In genomic region chr2:18391861-18392260, GRCm38 (mm10) we compare ENCODE assay signal across 8 mouse cellular contexts. TPM values are rescaled to one million over a fixed set of nuclear protein-coding genes. Genes with fewer than 3 reads are reported as not detected.
DNase-seq lines count a peak whose midpoint lies in the region; ATAC-seq and TF ChIP-seq lines count a peak whose summit lies in the region.

No protein-coding gene starts in this region.

- no peak for TF ChIP-seq POLR2A in kidney, adult 2 months (IDR thresholded peaks at IDR 0.05; ENCODE audit: low read depth, low read length)
- no peak for TF ChIP-seq POLR2A in MEL (IDR thresholded peaks at IDR 0.05; ENCODE audit: control insufficient read depth in 1 of 2, insufficient read depth in 1 of 2, low read depth in 1 of 2, low read length in 2 of 2, poor library complexity in 1 of 2)
- no peak for TF ChIP-seq POLR2A in limb, embryonic 14.5 days (IDR thresholded peaks at IDR 0.05; ENCODE audit: borderline replicate concordance, extremely low read depth, insufficient read depth, insufficient read length)

- H3K4me1 ChIP-seq in kidney, adult 2 months (ENCODE audit: control insufficient read depth, insufficient read depth, low read length), result 0 out of 2 replicates have a peak, but pooled peaks cover 3% of the 10 kb centered on the region
- H3K4me1 ChIP-seq in MEL (ENCODE audit: control insufficient read depth in 1 of 2, insufficient read depth in 2 of 2, low read length in 2 of 2), result peaks cover 5% of the 10 kb centered on the region in 2 experiments
- peaks cover 27% of the 10 kb centered on the region for H3K4me1 ChIP-seq in forebrain, embryonic 10.5 days
- H3K4me1 ChIP-seq in limb, embryonic 14.5 days (ENCODE audit: control insufficient read depth, insufficient read depth, low read length), result peaks cover 3% of the 10 kb centered on the region; the same call in 1 of the 2 replicates

- no peak for ATAC-seq in limb, embryonic 14.5 days (ENCODE audit: low FRiP score, low read depth)

- peaks cover 19% of the 10 kb centered on the region for H3K79me2 ChIP-seq in MEL (ENCODE audit: control insufficient read depth, insufficient read depth, low read length, poor library complexity)

- peak overlapping the region; percentile 67 for H3K4me3 ChIP-seq in kidney, adult 2 months (ENCODE audit: insufficient read depth, low read depth, low read length)
- H3K4me3 ChIP-seq in MEL (ENCODE audit: control insufficient read depth in 1 of 2, insufficient read depth in 1 of 2, low read depth in 2 of 2, low read length in 2 of 2), result peak overlapping the region; percentile 89 to 95
- H3K4me3 ChIP-seq in forebrain, embryonic 10.5 days, result peak overlapping the region; percentile 80
- H3K4me3 ChIP-seq in limb, embryonic 14.5 days (replicated peaks; ENCODE audit: low read length), result peak overlapping the region; percentile 74

- no peaks in the 10 kb centered on the region for H3K27me3 ChIP-seq in kidney, adult 2 months (replicated peaks; ENCODE audit: control insufficient read depth, insufficient read depth, low read length)
- no peaks in the 10 kb centered on the region for H3K27me3 ChIP-seq in MEL (ENCODE audit: control insufficient read depth in 1 of 2, insufficient read depth in 2 of 2, low read length in 2 of 2)
- no peaks in the 10 kb centered on the region for H3K27me3 ChIP-seq in forebrain, embryonic 10.5 days (ENCODE audit: poor library complexity, severe bottlenecking)
- H3K27me3 ChIP-seq in limb, embryonic 14.5 days (ENCODE audit: control insufficient read depth, insufficient read depth, low read length), result no peaks in the 10 kb centered on the region

- peak overlapping the region; percentile 65 for H3K4me2 ChIP-seq in limb, embryonic 14.5 days (replicated peaks; ENCODE audit: low read depth, low read length, severe bottlenecking)

- TF ChIP-seq RAD21 in MEL (IDR thresholded peaks at IDR 0.05; ENCODE audit: low read depth, low read length), result no peak

- no peaks in the 10 kb centered on the region for H3K9me3 ChIP-seq in MEL (replicated peaks; ENCODE audit: insufficient read depth, low read length)
- no peaks in the 10 kb centered on the region for H3K9me3 ChIP-seq in forebrain, embryonic 10.5 days
- no peaks in the 10 kb centered on the region for H3K9me3 ChIP-seq in limb, embryonic 14.5 days (ENCODE audit: control insufficient read depth, low read length)

- peak overlapping the region; percentile 77 for H3K27ac ChIP-seq in kidney, adult 2 months (ENCODE audit: insufficient read depth, low read depth, low read length)
- H3K27ac ChIP-seq in MEL (ENCODE audit: control insufficient read depth, low read depth, low read length), result peak overlapping the region; percentile 75
- peak overlapping the region; percentile 93 for H3K27ac ChIP-seq in forebrain, embryonic 10.5 days
- H3K27ac ChIP-seq in limb, embryonic 14.5 days (replicated peaks; ENCODE audit: low read depth, low read length), result peak overlapping the region; percentile 96

- DNase-seq in kidney, adult 2 months, result no peak
- no peak for DNase-seq in kidney, postnatal 14 days
- DNase-seq in MEL (ENCODE audit: low read depth, low spot score), result no peak
- no peak for DNase-seq in forebrain, embryonic 10.5 days (ENCODE audit: extremely low spot score, low spot score)
- no peak for DNase-seq in limb, embryonic 14.5 days (ENCODE audit: low spot score)
- DNase-seq in skeletal muscle tissue, adult 2 months (ENCODE audit: low read depth, low spot score), result peak; percentile 5
- DNase-seq in cerebellum, adult 11-12 months, result no peak
- DNase-seq in spleen, postnatal 36 days (ENCODE audit: low spot score in 2 of 2), result no peak

- TF ChIP-seq CTCF in kidney, adult 2 months (conservative IDR thresholded peaks at IDR 0.05; ENCODE audit: insufficient read depth, insufficient read length, low read depth, low read length), result no peak
- no peak for TF ChIP-seq CTCF in MEL (IDR thresholded peaks at IDR 0.05 in 2 of 3, conservative IDR thresholded peaks at IDR 0.05 in 1 of 3; ENCODE audit: control insufficient read depth in 1 of 3, insufficient read depth in 1 of 3, low read depth in 2 of 3, low read length in 3 of 3, poor library complexity in 1 of 3, severe bottlenecking in 1 of 3)

- no peaks in the 10 kb centered on the region for H3K36me3 ChIP-seq in kidney, adult 2 months (ENCODE audit: control insufficient read depth, insufficient read depth, low read length)
- H3K36me3 ChIP-seq in MEL (ENCODE audit: control insufficient read depth in 1 of 2, insufficient read depth in 2 of 2, low read length in 2 of 2), result peaks cover 0 to 13% of the 10 kb centered on the region in 2 experiments; a peak in 2 of 4 replicates
- H3K36me3 ChIP-seq in forebrain, embryonic 10.5 days (replicated peaks), result no peaks in the 10 kb centered on the region
- no peaks in the 10 kb centered on the region for H3K36me3 ChIP-seq in limb, embryonic 14.5 days (ENCODE audit: control insufficient read depth, insufficient read depth, low read length)

- TF ChIP-seq EP300 in MEL (IDR thresholded peaks at IDR 0.05; ENCODE audit: low read depth in 1 of 2, low read length in 2 of 2), result no peak

- H3K9ac ChIP-seq in MEL (ENCODE audit: control insufficient read depth, low read depth, low read length, poor library complexity, severe bottlenecking), result peak overlapping the region; percentile 95
- peak overlapping the region; percentile 91 for H3K9ac ChIP-seq in limb, embryonic 14.5 days (ENCODE audit: low read depth, low read length, severe bottlenecking)

- 0% methylated on average over 11 of the region's 11 CpGs for WGBS in kidney, adult 2 months
- WGBS in forebrain, embryonic 10.5 days, result 1% methylated on average over 11 of the region's 11 CpGs
- 1% methylated on average over 11 of the region's 11 CpGs for WGBS in limb, embryonic 14.5 days

TF ChIP-seq in MEL, 35 proteins besides CTCF, POLR2A, EP300 and RAD21:
- TF ChIP-seq ELF1 (IDR thresholded peaks at IDR 0.05; ENCODE audit: low read depth, low read length) (no peak), NRF1 (IDR thresholded peaks at IDR 0.05; ENCODE audit: insufficient read depth, low read depth, low read length, poor library complexity, severe bottlenecking) (no peak), POLR2AphosphoS2 (IDR thresholded peaks at IDR 0.05; ENCODE audit: low read length) (no peak), MAX (IDR thresholded peaks at IDR 0.05; ENCODE audit: low read length) (no peak), USF2 (IDR thresholded peaks at IDR 0.05; ENCODE audit: borderline replicate concordance in 1 of 2, insufficient read depth in 1 of 2, low read depth in 1 of 2, low read length in 2 of 2) (no peak), ZC3H11A (IDR thresholded peaks at IDR 0.05; ENCODE audit: low read depth, low read length) (no peak), GATA1 (IDR thresholded peaks at IDR 0.05; ENCODE audit: low read depth, low read length) (no peak), MYC (IDR thresholded peaks at IDR 0.05; ENCODE audit: low read depth, low read length) (no peak), TAL1 (IDR thresholded peaks at IDR 0.05; ENCODE audit: low read length) (no peak), TBP (IDR thresholded peaks at IDR 0.05; ENCODE audit: low read depth, low read length) (no peak)

RNA-seq across cellular contexts. Expression of gene Dnajc1, which starts 0.8 kb away (rescaled TPM):
- 10.8 TPM in 2 replicates for polyA plus RNA-seq in kidney, adult 2 months (2012; rRNA removed)
- 9.3 and 10.4 TPM in 2 replicates for total RNA-seq in MEL (2012; rRNA removed)
- polyA plus RNA-seq in MEL (2012; ENCODE audit: insufficient read depth in 1 of 2, insufficient read length in 2 of 2, low read depth in 1 of 2, low replicate concordance in 2 of 2, missing spikeins in 1 of 2), result 10 to 100 TPM; 14.3 to 86.1 TPM
- 34.7 and 36.8 TPM in 2 replicates for polyA plus RNA-seq in forebrain, embryonic 10.5 days (2016; fragmentation: Nextera tagmentation; extraction: Ambion mirVana)
- polyA plus RNA-seq in limb, embryonic 14.5 days (2012; rRNA removed), result 18.2 and 19.7 TPM in 2 replicates
- 43.2 and 43.3 TPM in 2 replicates for polyA plus RNA-seq in limb, embryonic 14.5 days (2014; fragmentation: Nextera tagmentation; extraction: Ambion mirVana)
